Mouse (Mus musculus): ENCODE data around the gene Mptx2.

DNA sequence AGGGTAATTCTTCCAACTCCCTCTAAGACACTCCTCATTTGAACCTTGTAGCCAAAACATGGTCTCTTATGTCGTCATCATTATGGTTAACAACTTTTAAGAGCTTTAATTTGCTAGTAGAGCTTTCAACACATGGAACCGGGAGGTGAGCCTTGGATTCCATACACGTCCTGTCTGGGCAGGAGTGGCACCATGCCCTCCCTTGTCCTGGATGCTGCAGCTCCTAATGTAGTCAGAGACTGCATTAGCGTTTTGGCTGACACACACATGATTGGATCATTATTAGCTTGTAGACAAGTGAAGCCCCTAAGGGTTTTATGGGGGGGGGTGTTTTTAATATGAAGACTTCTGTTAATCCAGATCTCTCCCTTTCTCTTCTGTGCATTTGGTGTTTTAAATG is 47.4 kb upstream of the Mptx2 start:
- TF ChIP-seq CTCF (IDR thresholded peaks at IDR 0.05; ENCODE audit: low read depth, low read length) (no peak), POLR2A (IDR thresholded peaks at IDR 0.05; ENCODE audit: borderline replicate concordance, low read depth, low read length) (no peak)
